Mouse (Mus musculus) CH12.LX (cell line): ENCODE measurements around the gene Hpcal1. TPM values are rescaled to one million over a fixed set of nuclear protein-coding genes. Genes with fewer than 3 reads are reported as not detected.

Source experiments
- DNase-seq: peaks from one replicate; pipeline ENCODE4 v3.0.0-alpha.2; 2013; ENCODE audit errors: extremely low read depth
- H3K27ac ChIP-seq: 2 replicates; pipeline ENCODE4 v1.5.1; 2012; ENCODE audit warnings: low read depth, mild to moderate bottlenecking, control low read depth, moderate library complexity; ENCODE audit not compliant: insufficient read depth
- H3K27me3 ChIP-seq: replicated peaks from 2 replicates; pipeline ENCODE3; 2012; ENCODE audit warnings: inconsistent platforms
- H3K36me3 ChIP-seq, 2 experiments: replicated peaks in 1 of 2; 2 replicates each; pipeline versions ENCODE3 to v1.6.1; 2012; ENCODE audit warnings: inconsistent platforms in 1 of 2, low read length in 1 of 2, mild to moderate bottlenecking in 1 of 2, mixed read lengths in 1 of 2, moderate library complexity in 1 of 2; ENCODE audit not compliant: control insufficient read depth in 1 of 2, insufficient read depth in 1 of 2
- H3K4me1 ChIP-seq, 2 experiments: 2 replicates each; pipeline ENCODE4 v1.6.1; 2012; ENCODE audit warnings: inconsistent platforms in 1 of 2, moderate library complexity in 1 of 2; ENCODE audit not compliant: insufficient read depth in 2 of 2, control insufficient read depth in 1 of 2
- H3K4me2 ChIP-seq: 2 replicates; pipeline ENCODE4 v1.6.1; 2012; ENCODE audit warnings: low read depth, mild to moderate bottlenecking, control low read depth; ENCODE audit not compliant: poor library complexity, insufficient read depth, severe bottlenecking
- H3K4me3 ChIP-seq, 3 experiments: fragments of 150-350 bp in 1 of 3; sonication (generic) in 1 of 3; replicated peaks in 1 of 3; 2 replicates each; pipeline versions ENCODE3 to v1.5.1; 2011 to 2012; ENCODE audit warnings: low read depth in 2 of 3, low read length in 2 of 3, mild to moderate bottlenecking in 2 of 3, moderate library complexity in 2 of 3, control low read depth in 1 of 3, improper control_type of control experiment in 1 of 3, inconsistent platforms in 1 of 3, mixed read lengths in 1 of 3; ENCODE audit not compliant: poor library complexity in 1 of 3
- H3K79me2 ChIP-seq: replicated peaks from 2 replicates; pipeline ENCODE4 v1.6.1; 2012; ENCODE audit warnings: mild to moderate bottlenecking, moderate library complexity; ENCODE audit not compliant: control insufficient read depth, poor library complexity, insufficient read depth, severe bottlenecking; ENCODE audit errors: extremely low read depth
- H3K9ac ChIP-seq: 2 replicates; pipeline ENCODE4 v1.6.1; 2012; ENCODE audit warnings: low read depth, mild to moderate bottlenecking, control low read depth, moderate library complexity; ENCODE audit not compliant: insufficient read depth
- H3K9me3 ChIP-seq: replicated peaks from 2 replicates; pipeline ENCODE3; 2012; ENCODE audit warnings: low read length, inconsistent platforms, mixed read lengths
- CHD2 ChIP-seq: IDR thresholded peaks from 2 replicates; pipeline ENCODE4 v1.6.1; 2011; ENCODE audit warnings: low read length, improper control_type of control experiment
- CTCF ChIP-seq, 2 experiments: IDR thresholded peaks in 1 of 2; conservative IDR thresholded peaks in 1 of 2; 2 replicates each; pipeline ENCODE4 v1.5.1; 2011 to 2012; ENCODE audit warnings: low read depth in 2 of 2, low read length in 2 of 2, improper control_type of control experiment in 1 of 2, inconsistent platforms in 1 of 2, mild to moderate bottlenecking in 1 of 2, moderate library complexity in 1 of 2
- ELF1 ChIP-seq: IDR thresholded peaks from 2 replicates; pipeline ENCODE4 v1.6.1; 2014; ENCODE audit warnings: low read depth, mild to moderate bottlenecking, inconsistent platforms, low read length, improper control_type of control experiment
- EP300 ChIP-seq: IDR thresholded peaks from 2 replicates; pipeline ENCODE4 v1.6.1; 2011; ENCODE audit warnings: low read length, improper control_type of control experiment
- GABPA ChIP-seq: IDR thresholded peaks from 2 replicates; pipeline ENCODE4 v1.6.1; 2012; ENCODE audit warnings: low read depth, low read length, improper control_type of control experiment, inconsistent platforms; ENCODE audit not compliant: insufficient replicate concordance
- HCFC1 ChIP-seq: IDR thresholded peaks from 2 replicates; pipeline ENCODE4 v1.6.1; 2012; ENCODE audit warnings: low read depth, mild to moderate bottlenecking, inconsistent platforms, low read length, improper control_type of control experiment
- MAX ChIP-seq: IDR thresholded peaks from 2 replicates; pipeline ENCODE4 v1.6.1; 2011; ENCODE audit warnings: low read length, improper control_type of control experiment
- MAZ ChIP-seq: IDR thresholded peaks from 2 replicates; pipeline ENCODE4 v1.6.1; 2012; ENCODE audit warnings: low read depth, mild to moderate bottlenecking, inconsistent platforms, low read length, improper control_type of control experiment, moderate library complexity
- PAX5 ChIP-seq: IDR thresholded peaks from 2 replicates; pipeline ENCODE4 v1.6.1; 2012; ENCODE audit warnings: low read length, inconsistent platforms, mixed read lengths
- POLR2AphosphoS2 ChIP-seq: IDR thresholded peaks from 2 replicates; pipeline ENCODE4 v1.6.1; 2011; ENCODE audit warnings: low read depth, low read length, improper control_type of control experiment
- RAD21 ChIP-seq: IDR thresholded peaks from 2 replicates; pipeline ENCODE4 v1.6.1; 2011; ENCODE audit warnings: low read depth, mild to moderate bottlenecking, low read length, improper control_type of control experiment, moderate library complexity
- SIN3A ChIP-seq: IDR thresholded peaks from 2 replicates; pipeline ENCODE4 v1.6.1; 2012; ENCODE audit warnings: low read length, improper control_type of control experiment, inconsistent platforms
- TBP ChIP-seq: conservative IDR thresholded peaks from 2 replicates; pipeline ENCODE4 v1.6.1; 2011; ENCODE audit warnings: low read depth, low read length, improper control_type of control experiment
- TCF12 ChIP-seq: IDR thresholded peaks from 2 replicates; pipeline ENCODE4 v1.6.1; 2014; ENCODE audit warnings: low read depth, mild to moderate bottlenecking, inconsistent platforms, low read length, improper control_type of control experiment
- USF2 ChIP-seq: conservative IDR thresholded peaks from 2 replicates; pipeline ENCODE4 v1.6.1; 2011; ENCODE audit warnings: low read depth, low read length, improper control_type of control experiment
- ZC3H11A ChIP-seq: IDR thresholded peaks from 2 replicates; pipeline ENCODE4 v1.6.1; 2012; ENCODE audit warnings: low read depth, mild to moderate bottlenecking, inconsistent platforms, low read length, improper control_type of control experiment
- ZKSCAN1 ChIP-seq: IDR thresholded peaks from 2 replicates; pipeline ENCODE4 v1.6.1; 2012; ENCODE audit warnings: low read depth, inconsistent platforms, low read length, improper control_type of control experiment, borderline replicate concordance
- ZMIZ1 ChIP-seq: IDR thresholded peaks from 2 replicates; pipeline ENCODE4 v1.6.1; 2012; ENCODE audit warnings: low read depth, mild to moderate bottlenecking, inconsistent platforms, low read length, improper control_type of control experiment
- ZNF384 ChIP-seq: IDR thresholded peaks from 2 replicates; pipeline ENCODE4 v1.6.1; 2012; ENCODE audit warnings: low read depth, low read length, improper control_type of control experiment, inconsistent platforms
- dilution Hi-C: fragments of 300-500 bp; cut with MboI; formaldehyde crosslinking; loops from 2 replicates; pipeline ENCODE4 v1.14.3; 2020; ENCODE audit warnings: low sequenced_read_pairs; ENCODE audit not compliant: extremely low pct_unique_long_range_greater_than_20kb, extremely low pct_ligation_motif_present
- in situ Hi-C: fragments of 300-500 bp; cut with MboI; formaldehyde crosslinking; loops from 3 replicates; pipeline ENCODE4 v1.14.3; 2019; ENCODE audit warnings: low sequenced_read_pairs, low pct_ligation_motif_present, low pct_unique_long_range_greater_than_20kb, mixed read lengths
- polyA plus RNA-seq: library from polyadenylated mRNA; unstranded; fragments of >175 nt; gene quantifications from 2 replicates; pipeline ENCODE4 v1.2.1, GENCODE M21; 2012; ENCODE audit warnings: low read depth; ENCODE audit not compliant: insufficient read length
- total RNA-seq, 2 experiments: library from RNA; depleted of rRNA; stranded (reverse); fragments of 300-350 nt in 1 of 2; fragments of >200 nt in 1 of 2; gene quantifications; 2 replicates each; pipeline ENCODE4 v1.2.3; 2012 to 2014

Hpcal1 gene
- total and polyA plus RNA-seq, 3 experiments: 4.9 to 5.5 (median 4.9) TPM

- Histone ChIP-seq H3K4me2 (no peak overlapping the region), H3K4me3 (no peak overlapping the region), H3K9me3 (no peaks in the 10 kb centered on the region), H3K9ac (no peak overlapping the region), H3K36me3 (no peaks in the 10 kb centered on the region), H3K27me3 (no peaks in the 10 kb centered on the region), H3K27ac (no peak overlapping the region), H3K4me1 (peaks cover 0 to 17% of the 10 kb centered on the region in 2 experiments; a peak in 3 of 4 replicates), H3K79me2 (no peaks in the 10 kb centered on the region)
- TF ChIP-seq EP300 (no peak), CTCF (conservative IDR thresholded peaks at IDR 0.05 in 1 of 2, IDR thresholded peaks at IDR 0.05 in 1 of 2; ENCODE audit: low read depth in 2 of 2, low read length in 2 of 2) (no peak), RAD21 (no peak), ZNF384 (no peak), POLR2AphosphoS2 (no peak), TBP (no peak), ZKSCAN1 (no peak), GABPA (no peak), MAZ (no peak), TCF12 (no peak), ZC3H11A (no peak), HCFC1 (no peak), USF2 (no peak), PAX5 (no peak), CHD2 (no peak), MAX (no peak), SIN3A (no peak), ELF1 (no peak), ZMIZ1 (no peak)
- in situ Hi-C loops: no loop called here
- dilution Hi-C loops: no loop called here
- no peak for DNase-seq
Measured at GRCm38 (mm10) chr12:17724412-17725090, 33.9 kb downstream of the Hpcal1 start.

GRCm38 (mm10) chr12:17725592-17725991, 34.9 kb downstream of the Hpcal1 start:
- Histone ChIP-seq H3K27me3 (no peaks in the 10 kb centered on the region), H3K9ac (no peak overlapping the region), H3K36me3 (no peaks in the 10 kb centered on the region), H3K4me3 (no peak overlapping the region), H3K4me1 (peaks cover 0 to 17% of the 10 kb centered on the region in 2 experiments; a peak in 3 of 4 replicates), H3K27ac (no peak overlapping the region), H3K79me2 (no peaks in the 10 kb centered on the region), H3K9me3 (no peaks in the 10 kb centered on the region), H3K4me2 (no peak overlapping the region)
- in situ Hi-C loops (no loop called here), dilution Hi-C loops (no loop called here)
- TF ChIP-seq GABPA: no peak
- DNase-seq: no peak
